Mouse (Mus musculus) layer of hippocampus, adult 8-10 months (tissue): ENCODE results near the gene Rock2. TPM values are rescaled to one million over a fixed set of nuclear protein-coding genes. Genes with fewer than 3 reads are reported as not detected.

ENCODE experiments used
- total RNA-seq, 4 experiments: library from RNA; stranded (reverse); gene quantifications; 2 replicates each; pipeline ENCODE4 v1.2.4; 2022

The Rock2 gene
- total RNA-seq, 4 experiments from 2014 or later: 109 to 143 (median 128) TPM

Other genes with a start within 250 kb of the Rock2 start
- 100 to 1,000 TPM; 161 to 213 (median 178) TPM for gene Ntsr2, start 241.5 kb upstream of the Rock2 start, total RNA-seq
- 1 to 10 TPM in 2 of 4 experiments, under 1 TPM in 2; 0.78 to 1.5 (median 1.0) TPM for gene Greb1, start 94.0 kb upstream of the Rock2 start, total RNA-seq
- gene E2f6, start 83.9 kb upstream of the Rock2 start, total RNA-seq: 10 to 100 TPM; 31.7 to 40.5 (median 35.8) TPM
- gene Pqlc3, start 105.5 kb downstream of the Rock2 start, total RNA-seq: 1 to 10 TPM; 1.5 to 3.0 (median 1.6) TPM
- 1 to 10 TPM in 2 of 4 experiments, under 1 TPM in 2; 0.37 to 1.2 (median 1.0) TPM for gene 2410004P03Rik, start 116.8 kb downstream of the Rock2 start, total RNA-seq